Mouse (Mus musculus): ENCODE results near the gene Bsn.
"Not testable (repeated sequence)": the region's sequence is repeated elsewhere in the genome, so short reads cannot be mapped to it uniquely, and the experiment has no call there.

The Bsn gene

GRCm38 (mm10) chr9:108149817-108150216 is 40.4 kb downstream of the Bsn start:
- DNase-seq (ENCODE audit: low read depth): no peak

- no peak for DNase-seq (ENCODE audit: low read depth)
These were observed 42.6 kb downstream of the Bsn start for GRCm38 (mm10) chr9:108147606-108148005.

- DNase-seq (ENCODE audit: low read depth): no peak
These were observed 43.7 kb downstream of the Bsn start for GRCm38 (mm10) chr9:108146451-108146850.

DNA sequence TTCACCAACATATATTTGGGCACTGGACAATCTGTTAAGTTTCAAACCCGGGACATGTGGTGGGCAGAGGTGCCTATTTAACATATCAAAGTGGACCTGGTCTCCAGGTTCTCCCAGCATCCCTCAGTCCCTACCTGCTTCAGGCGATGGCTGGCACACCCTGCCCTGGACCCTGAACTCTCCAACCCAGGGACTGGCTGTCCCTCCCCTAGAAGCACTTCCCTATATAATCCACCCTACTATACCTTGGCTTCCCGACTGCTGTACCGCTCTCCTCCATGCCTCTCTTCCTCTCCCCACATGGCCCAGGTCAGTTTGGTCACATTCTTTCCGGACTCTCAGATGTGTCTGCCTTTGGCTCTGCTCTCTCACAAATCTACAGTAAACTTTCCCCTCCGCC is 44.4 kb downstream of the Bsn start:
- DNase-seq (ENCODE audit: low read depth): no peak

DNA sequence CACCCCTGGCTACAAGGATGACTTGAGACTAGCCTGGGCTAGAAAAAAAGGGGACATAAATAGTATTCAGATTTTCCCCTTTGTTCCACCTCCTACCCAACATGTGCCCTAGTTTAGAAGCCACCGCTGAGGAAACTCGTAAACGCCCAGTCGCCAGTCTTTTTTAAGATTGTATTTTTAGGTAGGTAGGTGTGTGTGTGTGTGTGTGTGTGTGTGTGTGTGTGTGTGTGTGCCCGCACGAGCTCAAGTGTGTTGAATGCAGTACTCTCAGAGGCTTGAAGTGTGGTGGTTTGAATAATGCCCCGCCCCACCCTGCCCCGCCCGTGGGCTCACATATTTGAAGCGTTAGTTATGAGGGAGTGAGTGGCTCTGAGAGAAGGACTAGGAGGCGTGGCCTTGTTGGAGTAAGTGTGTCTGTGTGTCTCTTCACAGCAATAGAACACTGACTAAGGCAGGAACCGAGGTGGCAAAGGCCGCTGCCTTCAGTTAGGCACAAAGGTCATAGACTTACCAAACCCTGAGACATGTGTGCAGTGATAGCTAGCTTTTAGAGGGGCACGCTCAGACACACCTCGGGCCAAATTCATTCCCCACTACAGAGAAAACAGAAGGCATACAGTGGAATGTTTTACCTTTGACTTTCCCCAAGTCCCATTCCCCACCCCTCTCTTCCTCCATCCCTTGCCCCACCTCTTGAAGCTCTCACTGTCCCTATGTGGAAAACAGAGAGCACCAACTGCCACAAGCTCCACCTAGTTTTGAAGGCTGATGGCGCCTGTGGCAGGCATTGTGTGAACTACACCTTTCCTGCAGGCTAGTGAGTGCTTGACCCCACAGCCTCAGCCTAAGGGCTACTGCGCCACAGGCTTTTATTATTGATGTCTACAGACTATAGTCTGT is 45.6 kb downstream of the Bsn start:
- peak; percentile 76 for DNase-seq (ENCODE audit: low read depth)

- DNase-seq (ENCODE audit: low read depth): no peak
These were observed 46.7 kb downstream of the Bsn start for GRCm38 (mm10) chr9:108143470-108143869.

DNA sequence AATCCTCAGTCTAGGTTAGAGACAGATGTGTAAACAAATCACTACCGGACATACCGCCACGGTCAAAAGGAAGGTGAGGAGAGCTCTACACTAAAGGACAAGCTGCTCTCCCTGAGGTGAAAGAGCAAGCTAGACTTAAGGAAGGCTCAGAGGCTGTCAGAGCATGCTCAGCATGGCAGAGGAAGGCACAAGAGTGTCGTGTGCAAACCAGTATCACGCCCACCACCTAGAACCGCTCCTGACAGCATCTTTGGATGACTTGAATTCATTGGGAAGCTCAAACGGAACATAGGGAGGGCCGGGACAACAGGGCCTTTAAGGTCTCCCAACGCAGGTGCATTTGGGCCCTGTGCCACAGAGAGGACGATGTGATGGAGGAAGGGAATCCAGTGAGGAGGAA is 48.8 kb downstream of the Bsn start:
- no peak for DNase-seq (ENCODE audit: low read depth)

GRCm38 (mm10) chr9:108139963-108140695 is 50.1 kb downstream of the Bsn start:
- no peak for DNase-seq (ENCODE audit: low read depth)

DNA sequence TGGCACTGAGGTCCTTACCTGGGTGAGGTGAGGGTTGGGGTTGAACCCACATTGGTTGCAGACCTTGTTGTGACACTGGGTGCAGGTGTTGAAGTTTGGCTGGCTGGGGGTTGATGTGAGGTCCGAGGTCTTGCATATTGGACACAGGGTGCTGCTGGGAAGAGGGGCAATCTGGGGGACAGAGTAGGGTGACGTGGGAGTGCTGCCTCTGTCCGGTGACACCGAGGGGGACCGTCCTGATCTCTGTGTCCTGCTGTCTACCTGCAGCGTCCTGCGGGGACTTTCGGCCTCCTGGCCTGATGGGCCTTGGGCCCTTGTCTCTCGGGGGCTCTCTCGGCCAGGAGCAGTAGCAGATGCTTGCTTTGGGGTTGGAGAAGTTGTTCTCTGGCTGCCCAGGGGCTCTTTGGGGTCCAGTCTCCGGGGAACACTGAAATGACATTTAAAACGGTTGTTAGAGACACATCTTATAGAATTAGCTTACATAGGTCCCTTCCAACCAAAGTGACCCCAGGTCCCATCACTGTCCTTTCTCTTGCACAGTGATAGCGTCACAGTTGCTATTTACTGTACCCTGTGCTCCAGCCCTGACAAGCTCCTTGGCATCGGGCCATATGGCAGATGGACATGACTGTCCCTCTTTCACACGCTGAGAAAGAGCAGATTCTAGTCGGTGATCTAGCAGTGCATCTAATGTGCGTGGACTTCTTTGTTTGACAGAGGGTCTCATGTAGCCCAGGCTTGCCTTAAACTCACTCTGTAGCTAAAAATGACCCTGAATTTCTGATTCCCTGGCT is 50.8 kb downstream of the Bsn start:
- no peak for DNase-seq (ENCODE audit: low read depth)

DNA sequence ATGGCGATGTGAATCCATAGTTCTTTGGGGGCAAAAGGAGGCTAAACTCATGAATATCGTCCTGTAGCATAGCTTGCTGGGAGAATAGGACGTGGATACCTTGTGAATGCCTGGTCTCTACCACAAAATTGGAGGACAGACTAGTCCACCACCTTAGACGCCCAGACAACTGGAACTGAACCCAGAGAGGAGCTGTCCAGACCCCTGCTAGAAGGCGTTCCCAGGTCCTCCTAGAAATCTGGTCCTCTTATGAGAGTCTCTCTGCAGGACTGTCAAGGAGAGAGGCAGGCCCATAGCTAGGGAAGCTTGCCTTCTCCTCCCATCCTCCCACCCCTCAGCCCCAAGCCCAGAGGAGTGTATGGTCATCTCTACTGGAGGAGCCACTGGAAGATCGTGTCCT is 52.1 kb downstream of the Bsn start:
- DNase-seq (ENCODE audit: low read depth): peak; percentile 31

DNA sequence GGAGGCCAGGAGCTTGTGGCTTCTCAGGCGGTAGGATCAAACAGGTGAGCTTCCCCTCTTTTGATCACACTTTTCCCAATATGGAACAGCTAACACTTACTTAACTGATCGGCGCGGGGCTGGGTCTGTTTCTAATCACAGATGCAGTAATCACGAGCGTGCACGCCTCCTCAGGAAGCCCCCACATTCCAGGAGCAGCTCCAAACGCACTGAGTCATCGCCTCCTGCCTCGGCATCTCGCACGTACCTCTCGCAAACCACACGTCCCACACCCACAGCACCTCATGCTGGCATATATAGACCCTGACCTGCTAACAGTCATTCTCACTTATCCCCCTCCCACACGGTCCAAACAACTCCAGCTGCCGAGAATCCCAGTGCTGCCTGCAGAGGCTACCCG is 52.7 kb downstream of the Bsn start:
- peak; percentile 95 for DNase-seq (ENCODE audit: low read depth)

GRCm38 (mm10) chr9:108136930-108137462 is 53.2 kb downstream of the Bsn start:
- peak; percentile 96 for DNase-seq (ENCODE audit: low read depth)

DNA sequence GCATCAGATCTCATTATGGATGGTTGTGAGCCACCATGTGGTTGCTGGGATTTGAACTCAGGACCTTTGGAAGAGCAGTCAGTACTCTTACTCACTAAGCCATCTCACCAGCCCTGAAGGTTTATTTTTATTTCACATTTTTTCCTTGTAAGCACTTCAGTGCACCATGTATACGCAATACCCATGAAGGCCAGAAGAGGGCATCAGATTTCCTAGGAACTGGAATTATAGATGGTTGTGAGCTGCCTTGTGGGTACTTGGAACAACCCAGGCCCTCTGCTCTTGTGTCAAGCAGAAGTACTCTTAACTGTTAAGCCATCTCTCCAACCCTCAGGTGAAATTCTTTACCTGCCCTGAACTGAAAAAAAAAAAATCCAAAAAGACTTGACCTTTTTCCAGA is 54.0 kb downstream of the Bsn start:
- DNase-seq (ENCODE audit: low read depth): peak; percentile 65

GRCm38 (mm10) chr9:108135679-108136078 is 54.5 kb downstream of the Bsn start:
- DNase-seq (ENCODE audit: low read depth): not testable (repeated sequence)

GRCm38 (mm10) chr9:108133478-108133877 is 56.7 kb downstream of the Bsn start:
- DNase-seq (ENCODE audit: low read depth): no peak

GRCm38 (mm10) chr9:108132373-108132772 is 57.8 kb downstream of the Bsn start:
- DNase-seq (ENCODE audit: low read depth): no peak

DNA sequence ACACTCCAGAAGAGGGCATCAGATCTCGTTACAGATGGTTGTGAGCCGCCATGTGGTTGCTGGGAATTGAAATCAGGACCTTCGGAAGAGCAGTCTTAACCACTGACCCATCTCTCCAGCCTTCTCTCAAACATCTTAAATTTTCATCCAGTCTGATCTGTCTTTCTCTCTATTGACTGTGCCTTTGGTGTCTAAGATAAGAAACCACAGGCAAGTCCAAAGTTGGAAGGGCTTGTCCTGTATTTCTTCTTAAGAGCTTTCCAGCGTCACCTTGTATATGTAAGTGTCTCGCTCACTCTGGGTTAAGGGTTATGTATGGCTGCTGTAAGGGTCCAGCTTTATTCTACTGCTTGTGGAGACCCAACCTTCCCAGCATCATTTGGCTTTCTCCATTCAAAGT is 58.7 kb downstream of the Bsn start:
- DNase-seq (ENCODE audit: low read depth): no peak

DNA sequence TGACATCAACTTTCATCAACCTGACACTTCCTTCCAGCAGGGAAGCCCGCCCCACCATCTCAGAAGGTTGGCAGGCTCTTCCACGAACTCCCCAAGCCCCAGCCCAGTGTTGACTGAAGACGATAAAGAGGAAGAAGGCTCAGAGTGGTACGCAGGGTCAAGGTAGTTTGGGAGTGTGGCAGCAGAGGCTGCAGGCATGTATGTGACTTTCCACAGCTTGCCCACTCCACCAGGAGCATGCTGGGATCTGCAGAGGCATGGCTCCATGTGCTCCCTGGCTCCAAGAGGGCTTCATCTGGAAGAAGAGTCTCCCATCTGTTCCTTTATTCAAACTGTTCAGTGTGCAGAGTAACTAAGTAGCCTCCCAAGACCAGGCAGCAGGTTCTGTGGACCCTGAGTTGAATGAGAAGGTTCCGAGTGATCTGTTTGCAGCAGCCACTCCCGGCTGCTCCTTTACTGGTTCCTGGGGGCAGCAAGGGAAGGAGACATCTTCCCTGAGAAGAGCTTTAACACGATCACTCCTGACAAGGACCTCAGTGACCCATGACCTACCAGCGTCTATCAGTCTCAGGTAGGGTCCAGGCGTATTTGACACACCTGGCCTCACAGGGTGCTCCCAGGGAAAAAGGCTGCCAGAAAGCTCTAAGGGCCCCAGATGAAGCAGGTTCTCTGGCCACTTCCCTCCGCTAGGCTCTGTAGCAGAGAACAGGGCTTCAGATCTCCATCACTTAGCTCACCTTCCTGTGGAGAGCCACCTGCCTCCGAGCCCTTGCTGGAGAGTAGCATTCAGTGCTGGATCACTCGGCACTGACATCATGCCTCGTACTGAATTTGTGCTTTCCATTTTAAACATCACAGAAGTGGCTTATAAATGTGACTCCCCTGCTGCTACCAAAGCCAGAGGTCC is 60.9 kb downstream of the Bsn start:
- no peak for DNase-seq (ENCODE audit: low read depth)

DNA sequence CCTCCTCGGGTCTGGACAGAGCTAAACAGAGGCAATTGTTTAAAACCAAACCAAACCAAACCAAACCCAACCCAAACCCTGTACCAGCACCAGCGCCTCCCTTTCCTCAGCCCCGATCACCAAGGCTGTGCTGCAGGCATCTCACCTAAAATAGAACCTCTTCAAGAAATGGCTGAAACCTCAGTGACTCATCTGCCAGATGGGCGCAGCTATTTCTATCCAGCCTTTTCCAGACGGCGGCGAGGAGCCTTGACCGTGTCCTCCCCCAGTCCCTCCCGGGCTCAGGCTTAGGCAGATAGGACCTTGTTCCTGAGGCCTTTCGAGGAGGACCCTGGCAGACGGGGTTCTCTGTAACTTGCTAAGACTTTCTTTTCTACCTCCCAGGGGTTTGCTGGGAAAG is 61.9 kb downstream of the Bsn start:
- DNase-seq (ENCODE audit: low read depth): peak; percentile 55

GRCm38 (mm10) chr9:108126436-108127180 is 63.6 kb downstream of the Bsn start:
- DNase-seq (ENCODE audit: low read depth): no peak

Measured in NIH3T3 (cell line).